Mouse (Mus musculus) embryonic facial prominence, embryonic 14.5 days (tissue): ENCODE data around the gene Steap3. TPM values are rescaled to one million over a fixed set of nuclear protein-coding genes. Genes with fewer than 3 reads are reported as not detected.

Experiments used
- ATAC-seq: fragments of 200-750 bp; cut with Nextera tagmentation; 2 replicates; pipeline ENCODE4 v1.8.0; 2017; ENCODE audit warnings: low read depth, moderate number of reproducible peaks, moderate TSS enrichment
- DNase-seq: peaks from one replicate; pipeline ENCODE4 v3.0.0-alpha.2; 2015; ENCODE audit warnings: low spot score
- H3K27ac ChIP-seq: fragments of 300-500 bp; sonication (generic); replicated peaks from 2 replicates; pipeline ENCODE4 v1.5.1; 2014; ENCODE audit warnings: low read depth, mild to moderate bottlenecking, low read length, moderate library complexity
- H3K27me3 ChIP-seq: fragments of 300-500 bp; sonication (generic); replicated peaks from 2 replicates; pipeline ENCODE4 v1.6.1; 2014; ENCODE audit warnings: low read length; ENCODE audit not compliant: control insufficient read depth, insufficient read depth
- H3K36me3 ChIP-seq: fragments of 300-500 bp; sonication (generic); 2 replicates; pipeline ENCODE4 v1.6.1; 2014; ENCODE audit warnings: low read length, mixed read lengths; ENCODE audit not compliant: control insufficient read depth, insufficient read depth
- H3K4me1 ChIP-seq: fragments of 300-500 bp; sonication (generic); 2 replicates; pipeline ENCODE4 v1.6.1; 2014; ENCODE audit warnings: antibody characterized with exemption, low read length; ENCODE audit not compliant: control insufficient read depth, insufficient read depth
- H3K4me2 ChIP-seq: fragments of 300-500 bp; sonication (generic); 2 replicates; pipeline ENCODE4 v1.6.1; 2014; ENCODE audit warnings: low read depth, mild to moderate bottlenecking, low read length, moderate library complexity, mixed read lengths
- H3K4me3 ChIP-seq: fragments of 300-500 bp; sonication (generic); 2 replicates; pipeline ENCODE4 v1.5.1; 2014; ENCODE audit warnings: low read depth, mild to moderate bottlenecking, low read length
- H3K9ac ChIP-seq: fragments of 300-500 bp; sonication (generic); 2 replicates; pipeline ENCODE4 v1.6.1; 2014; ENCODE audit warnings: low read depth, mild to moderate bottlenecking, low read length, moderate library complexity, mixed read lengths
- H3K9me3 ChIP-seq: fragments of 300-500 bp; sonication (generic); 2 replicates; pipeline ENCODE4 v1.6.1; 2016; ENCODE audit warnings: low read length; ENCODE audit not compliant: control insufficient read depth
- WGBS: fragments of 180-500 bp; shearing (Covaris S2); extraction: QIAGEN DNeasy Blood & Tissue Kit; methylation state at CpG from one replicate; pipeline ENCODE4 v1.1.7; 2014; 5-methylcytosine and 5-hydroxymethylcytosine counted together
- polyA plus RNA-seq: library from polyadenylated mRNA; unstranded; fragments of >200 nt; fragmentation: Nextera tagmentation; extraction: Ambion mirVana; gene quantifications from 2 replicates; pipeline ENCODE4 v1.2.1, GENCODE M21; 2014

The Steap3 gene
- polyA plus RNA-seq, 1 experiment from 2014 or later: 12.9 TPM

GRCm38 (mm10) chr1:120198942-120199341 is 73.6 kb downstream of the Steap3 start:
- Histone ChIP-seq H3K27me3 (no peaks in the 10 kb centered on the region), H3K27ac (no peak overlapping the region), H3K36me3 (no peaks in the 10 kb centered on the region), H3K4me1 (no peaks in the 10 kb centered on the region), H3K9me3 (no peaks in the 10 kb centered on the region), H3K4me2 (no peak overlapping the region), H3K4me3 (no peak overlapping the region), H3K9ac (no peak overlapping the region)
- no peak for ATAC-seq
- DNase-seq: no peak
- 79% methylated on average over 4 of the region's 4 CpGs for WGBS

DNA sequence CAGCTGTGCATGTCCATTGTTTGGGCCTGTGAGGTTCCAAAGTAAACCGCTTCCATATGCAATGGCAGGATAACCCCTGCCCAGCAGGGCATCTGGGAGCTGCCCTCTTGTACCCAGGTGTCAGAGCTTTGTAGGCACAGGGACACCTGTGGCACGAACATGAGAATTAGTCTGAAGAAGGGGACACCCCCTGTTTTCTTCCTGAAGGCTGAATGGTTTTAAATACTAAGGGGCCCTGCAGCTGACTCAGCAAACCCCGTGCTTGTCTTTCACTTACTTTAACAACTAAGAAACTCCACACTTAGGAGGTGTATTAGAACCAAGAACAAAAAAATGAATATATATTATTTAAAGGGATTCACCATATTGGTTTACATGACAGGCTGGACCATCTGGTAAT is 74.4 kb downstream of the Steap3 start:
- ATAC-seq (no peak), DNase-seq (no peak)
- Histone ChIP-seq H3K4me1 (no peaks in the 10 kb centered on the region), H3K9me3 (no peaks in the 10 kb centered on the region), H3K27ac (no peak overlapping the region), H3K27me3 (no peaks in the 10 kb centered on the region), H3K36me3 (no peaks in the 10 kb centered on the region), H3K9ac (no peak overlapping the region), H3K4me2 (no peak overlapping the region), H3K4me3 (no peak overlapping the region)
- 46% methylated on average over 3 of the region's 3 CpGs for WGBS

- WGBS: 7% methylated on average over 5 of the region's 5 CpGs
These were observed 75.3 kb downstream of the Steap3 start for GRCm38 (mm10) chr1:120197189-120197588.

GRCm38 (mm10) chr1:120196724-120197123 is 75.8 kb downstream of the Steap3 start:
- DNase-seq: no peak
- Histone ChIP-seq H3K27ac (no peak overlapping the region), H3K4me3 (no peak overlapping the region), H3K27me3 (no peaks in the 10 kb centered on the region), H3K9ac (no peak overlapping the region), H3K4me2 (no peak overlapping the region), H3K36me3 (no peaks in the 10 kb centered on the region), H3K4me1 (no peaks in the 10 kb centered on the region), H3K9me3 (no peaks in the 10 kb centered on the region)
- no peak for ATAC-seq
- 88% methylated on average over 2 of the region's 2 CpGs for WGBS

More at GRCm38 (mm10) chr1:120197189-120197588, 75.3 kb downstream of the Steap3 start:
- H3K27me3 ChIP-seq: no peaks in the 10 kb centered on the region
- no peaks in the 10 kb centered on the region for H3K4me1 ChIP-seq
- H3K36me3 ChIP-seq: no peaks in the 10 kb centered on the region
- H3K4me3 ChIP-seq: no peak overlapping the region
- H3K9me3 ChIP-seq: no peaks in the 10 kb centered on the region
- no peak overlapping the region for H3K4me2 ChIP-seq
- no peak overlapping the region for H3K27ac ChIP-seq
- DNase-seq (peak; percentile 69), ATAC-seq (peak; percentile 70; the same call in 1 of the 2 replicates)
- no peak overlapping the region for H3K9ac ChIP-seq

DNA sequence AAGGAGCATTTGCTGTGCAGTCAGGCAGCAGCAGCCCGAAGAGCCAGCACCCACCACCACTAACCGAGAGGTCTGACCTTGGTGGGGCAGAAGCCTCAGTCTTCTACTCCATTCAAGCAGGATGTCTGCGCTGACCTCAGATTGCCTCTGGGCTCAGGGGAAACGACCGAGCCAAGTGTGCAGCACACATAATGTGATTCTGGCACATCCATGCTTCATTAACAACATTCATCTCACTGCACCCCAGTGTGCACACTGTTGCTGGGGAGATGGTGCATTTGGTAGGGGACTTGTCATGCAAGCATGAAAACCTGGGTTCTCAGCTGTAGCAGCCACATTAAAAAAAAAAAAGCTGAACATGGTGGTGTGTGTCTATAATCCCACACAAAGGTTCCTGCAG is 76.6 kb downstream of the Steap3 start:
- 49% methylated on average over 5 of the region's 5 CpGs for WGBS
- H3K4me2 ChIP-seq: no peak overlapping the region
- no peak overlapping the region for H3K4me3 ChIP-seq
- H3K36me3 ChIP-seq: no peaks in the 10 kb centered on the region
- H3K9me3 ChIP-seq: no peaks in the 10 kb centered on the region
- no peak for DNase-seq
- H3K27ac ChIP-seq: no peak overlapping the region
- no peak overlapping the region for H3K9ac ChIP-seq
- no peaks in the 10 kb centered on the region for H3K27me3 ChIP-seq
- ATAC-seq: no peak
- H3K4me1 ChIP-seq: no peaks in the 10 kb centered on the region

DNA sequence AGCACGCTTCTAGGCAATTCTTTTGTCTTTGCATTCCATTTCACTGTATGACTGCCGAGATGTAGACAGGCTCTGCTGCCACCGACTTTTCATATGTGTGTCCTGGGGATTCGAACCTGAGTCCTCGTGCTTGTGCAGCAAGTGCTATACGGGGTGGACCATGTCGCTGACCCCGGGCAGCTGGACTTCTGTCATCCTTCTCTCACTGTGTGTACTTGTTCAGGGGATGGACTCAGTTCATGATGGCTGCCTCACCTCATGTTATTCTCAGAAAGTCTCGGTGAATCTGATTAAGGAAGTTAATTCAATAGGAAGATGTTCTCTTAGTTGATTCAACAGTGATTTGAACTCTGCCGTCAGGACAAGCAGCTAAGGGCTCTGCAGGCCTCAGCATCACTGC is 78.9 kb downstream of the Steap3 start:
- no peaks in the 10 kb centered on the region for H3K4me1 ChIP-seq
- H3K9me3 ChIP-seq: no peaks in the 10 kb centered on the region
- 87% methylated on average over 10 of the region's 10 CpGs for WGBS
- no peak overlapping the region for H3K4me3 ChIP-seq
- H3K27me3 ChIP-seq: no peaks in the 10 kb centered on the region
- H3K9ac ChIP-seq: no peak overlapping the region
- H3K36me3 ChIP-seq: no peaks in the 10 kb centered on the region
- no peak overlapping the region for H3K27ac ChIP-seq
- DNase-seq: no peak
- no peak for ATAC-seq
- no peak overlapping the region for H3K4me2 ChIP-seq

DNA sequence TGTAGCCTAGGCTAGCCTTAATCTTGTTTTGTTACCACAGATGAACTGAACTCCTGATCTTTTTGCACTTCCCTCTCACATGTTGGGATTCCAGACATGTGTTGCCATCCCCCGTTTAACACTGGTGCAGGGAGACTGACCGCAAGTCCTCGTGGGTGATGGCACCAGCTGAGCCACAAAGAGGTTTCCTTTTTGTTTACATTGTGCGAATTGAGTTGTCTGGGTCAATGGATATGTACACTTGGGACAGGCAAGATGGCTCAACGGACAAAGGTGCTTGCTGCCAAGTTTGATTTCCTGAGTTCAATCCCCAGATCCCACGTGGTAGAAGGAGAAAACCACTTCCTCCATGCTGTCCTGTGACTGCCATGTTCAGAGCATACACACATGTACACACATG is 80.2 kb downstream of the Steap3 start:
- H3K36me3 ChIP-seq: no peaks in the 10 kb centered on the region
- H3K27ac ChIP-seq: no peak overlapping the region
- DNase-seq: no peak
- no peak overlapping the region for H3K4me3 ChIP-seq
- no peaks in the 10 kb centered on the region for H3K4me1 ChIP-seq
- WGBS: 73% methylated on average over 6 of the region's 6 CpGs
- H3K27me3 ChIP-seq: no peaks in the 10 kb centered on the region
- no peaks in the 10 kb centered on the region for H3K9me3 ChIP-seq
- no peak overlapping the region for H3K4me2 ChIP-seq
- no peak for ATAC-seq
- no peak overlapping the region for H3K9ac ChIP-seq

GRCm38 (mm10) chr1:120190946-120191345 is 81.6 kb downstream of the Steap3 start:
- no peak overlapping the region for H3K4me3 ChIP-seq
- H3K4me2 ChIP-seq: no peak overlapping the region
- H3K4me1 ChIP-seq: no peaks in the 10 kb centered on the region
- H3K27ac ChIP-seq: no peak overlapping the region
- WGBS: 81% methylated on average over 6 of the region's 6 CpGs
- DNase-seq: no peak
- no peaks in the 10 kb centered on the region for H3K27me3 ChIP-seq
- no peak overlapping the region for H3K9ac ChIP-seq
- H3K9me3 ChIP-seq: no peaks in the 10 kb centered on the region
- ATAC-seq: no peak
- no peaks in the 10 kb centered on the region for H3K36me3 ChIP-seq

GRCm38 (mm10) chr1:120190300-120190699 is 82.2 kb downstream of the Steap3 start:
- ATAC-seq (no peak), DNase-seq (no peak)
- no peak overlapping the region for H3K4me3 ChIP-seq
- WGBS: 90% methylated on average over 2 of the region's 2 CpGs
- no peak overlapping the region for H3K4me2 ChIP-seq
- no peaks in the 10 kb centered on the region for H3K36me3 ChIP-seq
- H3K4me1 ChIP-seq: no peaks in the 10 kb centered on the region
- no peaks in the 10 kb centered on the region for H3K9me3 ChIP-seq
- H3K27ac ChIP-seq: no peak overlapping the region
- H3K9ac ChIP-seq: no peak overlapping the region
- H3K27me3 ChIP-seq: no peaks in the 10 kb centered on the region
